Mouse (Mus musculus) ES-Bruce4 (cell line): ENCODE data around the gene Cnnm2.

Source experiments
- CTCF ChIP-seq: IDR thresholded peaks from one replicate; pipeline ENCODE4 v1.8.1; 2011; ENCODE audit warnings: low read depth, low read length
- EP300 ChIP-seq: IDR thresholded peaks from 2 replicates; pipeline ENCODE4 v1.6.1; 2011; ENCODE audit warnings: low read depth, low read length; ENCODE audit not compliant: insufficient read depth

GRCm38 (mm10) chr19:46784038-46784437 is 22.6 kb downstream of the Cnnm2 start:
- TF ChIP-seq EP300 (no peak), CTCF (no peak)
